Mouse (Mus musculus) neural tube, embryonic 11.5 days (tissue): ENCODE measurements around the gene Yap1. TPM values are rescaled to one million over a fixed set of nuclear protein-coding genes. Genes with fewer than 3 reads are reported as not detected.

Source experiments
- ATAC-seq: fragments of 200-750 bp; cut with Nextera tagmentation; 2 replicates; pipeline ENCODE4 v1.8.0; 2017; ENCODE audit warnings: moderate number of reproducible peaks, mild to moderate bottlenecking, moderate TSS enrichment, moderate library complexity; ENCODE audit not compliant: insufficient read depth, low FRiP score, low TSS enrichment
- DNase-seq: peaks from one replicate; pipeline ENCODE4 v3.0.0-alpha.2; 2015; ENCODE audit warnings: low spot score
- H3K27ac ChIP-seq: fragments of 300-500 bp; sonication (generic); 2 replicates; pipeline ENCODE4 v1.5.1; 2014; ENCODE audit warnings: low read depth, mild to moderate bottlenecking, low read length
- H3K27me3 ChIP-seq: fragments of 300-500 bp; sonication (generic); 2 replicates; pipeline ENCODE4 v1.6.1; 2014; ENCODE audit warnings: mild to moderate bottlenecking, low read length, mixed read lengths; ENCODE audit not compliant: control insufficient read depth, insufficient read depth
- H3K36me3 ChIP-seq: fragments of 300-500 bp; sonication (generic); 2 replicates; pipeline ENCODE4 v1.6.1; 2014; ENCODE audit warnings: mild to moderate bottlenecking, low read length, moderate library complexity, mixed read lengths; ENCODE audit not compliant: control insufficient read depth, insufficient read depth
- H3K4me1 ChIP-seq: fragments of 300-500 bp; sonication (generic); 2 replicates; pipeline ENCODE4 v1.6.1; 2014; ENCODE audit warnings: low read length, mixed read lengths; ENCODE audit not compliant: control insufficient read depth, insufficient read depth
- H3K4me2 ChIP-seq: fragments of 300-500 bp; sonication (generic); 2 replicates; pipeline ENCODE4 v1.6.1; 2014; ENCODE audit warnings: low read depth, mild to moderate bottlenecking, moderate library complexity
- H3K4me3 ChIP-seq: fragments of 300-500 bp; sonication (generic); 2 replicates; pipeline ENCODE4 v1.5.1; 2014; ENCODE audit warnings: low read depth, low read length
- H3K9ac ChIP-seq: fragments of 300-500 bp; sonication (generic); 2 replicates; pipeline ENCODE4 v1.6.1; 2014; ENCODE audit warnings: mild to moderate bottlenecking, low read length
- H3K9me3 ChIP-seq: fragments of 300-500 bp; sonication (generic); 2 replicates; pipeline ENCODE4 v1.6.1; 2016; ENCODE audit warnings: low read length; ENCODE audit not compliant: control insufficient read depth
- WGBS: fragments of 180-500 bp; shearing (Covaris S2); extraction: QIAGEN DNeasy Blood & Tissue Kit; methylation state at CpG from one replicate; pipeline ENCODE4 v1.1.7; 2014; 5-methylcytosine and 5-hydroxymethylcytosine counted together
- polyA plus RNA-seq: library from polyadenylated mRNA; unstranded; fragments of >200 nt; fragmentation: Nextera tagmentation; extraction: Ambion mirVana; gene quantifications from 2 replicates; pipeline ENCODE4 v1.2.1, GENCODE M21; 2014

The Yap1 gene
- polyA plus RNA-seq, 1 experiment from 2014 or later: 27.2 TPM

DNA sequence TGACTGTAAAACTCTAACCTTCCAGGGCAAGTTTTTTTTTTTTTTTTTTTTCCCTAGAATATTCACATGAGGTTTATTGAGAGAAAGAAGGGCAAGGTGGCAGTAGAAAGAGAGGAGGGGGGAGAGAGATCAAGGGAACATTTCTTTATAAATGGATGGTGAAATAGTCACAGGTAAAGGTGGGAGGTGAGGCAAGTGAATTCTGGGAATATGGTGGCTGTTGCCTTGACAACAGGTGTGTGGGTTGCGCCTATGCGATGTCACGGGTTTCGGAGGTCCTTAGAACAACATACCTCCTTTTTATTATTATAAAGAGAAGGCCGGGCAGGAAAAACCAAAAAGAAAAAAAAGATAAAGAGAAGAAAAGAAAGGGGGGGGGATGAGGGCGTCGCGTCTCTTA is 89.5 kb downstream of the Yap1 start:
- no peak for DNase-seq
- Histone ChIP-seq H3K36me3 (no peaks in the 10 kb centered on the region), H3K4me1 (no peaks in the 10 kb centered on the region), H3K4me2 (no peak overlapping the region), H3K4me3 (no peak overlapping the region), H3K27ac (no peak overlapping the region), H3K9ac (no peak overlapping the region), H3K27me3 (no peaks in the 10 kb centered on the region), H3K9me3 (no peaks in the 10 kb centered on the region)
- WGBS: 49% methylated on average over 8 of the region's 8 CpGs
- ATAC-seq: no peak

DNA sequence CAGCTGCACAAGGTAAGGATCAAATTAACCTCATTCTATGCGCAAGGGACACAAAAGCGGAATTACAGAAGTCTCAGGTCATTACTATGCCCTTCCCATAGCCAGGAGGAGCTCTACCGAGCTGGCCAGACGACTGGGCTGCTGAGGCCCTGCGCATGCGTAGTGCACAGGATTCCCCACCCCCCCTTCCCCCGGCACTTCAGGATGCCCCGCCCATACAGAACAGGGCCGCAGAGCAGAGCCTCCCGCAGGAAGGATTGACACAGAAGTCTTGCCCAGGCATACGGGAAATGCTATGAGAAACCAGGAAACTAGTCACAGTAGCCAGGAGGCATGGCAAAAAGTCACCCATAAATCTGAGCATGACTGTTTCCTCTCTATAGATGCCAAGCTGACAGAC is 89.9 kb downstream of the Yap1 start:
- Histone ChIP-seq H3K9me3 (no peaks in the 10 kb centered on the region), H3K4me1 (no peaks in the 10 kb centered on the region), H3K36me3 (no peaks in the 10 kb centered on the region), H3K9ac (no peak overlapping the region), H3K27me3 (no peaks in the 10 kb centered on the region), H3K27ac (no peak overlapping the region), H3K4me3 (no peak overlapping the region), H3K4me2 (peak overlapping the region; percentile 40)
- DNase-seq: peak; percentile 87
- peak; percentile 95 for ATAC-seq
- 5% methylated on average over 11 of the region's 11 CpGs for WGBS

DNA sequence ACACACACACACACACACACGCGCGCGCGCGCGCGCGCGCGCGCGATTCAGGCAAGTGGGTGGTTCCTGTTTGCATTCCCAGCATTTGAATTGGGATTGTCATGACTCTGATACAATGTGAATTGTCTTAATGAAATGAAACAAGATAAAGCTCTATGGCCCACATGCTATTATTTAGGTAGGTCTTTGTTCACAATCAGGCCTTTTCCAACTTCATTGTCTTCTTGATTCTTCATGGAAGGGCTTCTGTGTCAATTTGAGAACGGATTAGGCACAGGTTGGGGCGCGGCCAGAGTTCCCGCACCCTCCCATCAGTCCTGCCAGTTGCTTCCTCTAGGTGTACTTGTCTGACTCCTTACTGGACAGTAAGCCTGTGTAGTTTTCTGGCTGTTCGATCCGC is 90.4 kb downstream of the Yap1 start:
- Histone ChIP-seq H3K27ac (no peak overlapping the region), H3K36me3 (no peaks in the 10 kb centered on the region), H3K4me3 (no peak overlapping the region), H3K27me3 (no peaks in the 10 kb centered on the region), H3K4me1 (no peaks in the 10 kb centered on the region), H3K9ac (no peak overlapping the region), H3K9me3 (no peaks in the 10 kb centered on the region), H3K4me2 (peak overlapping the region; percentile 40)
- ATAC-seq (peak; percentile 42; the same call in 1 of the 2 replicates), DNase-seq (no peak)
- WGBS: 56% methylated on average over 19 of the region's 19 CpGs

DNA sequence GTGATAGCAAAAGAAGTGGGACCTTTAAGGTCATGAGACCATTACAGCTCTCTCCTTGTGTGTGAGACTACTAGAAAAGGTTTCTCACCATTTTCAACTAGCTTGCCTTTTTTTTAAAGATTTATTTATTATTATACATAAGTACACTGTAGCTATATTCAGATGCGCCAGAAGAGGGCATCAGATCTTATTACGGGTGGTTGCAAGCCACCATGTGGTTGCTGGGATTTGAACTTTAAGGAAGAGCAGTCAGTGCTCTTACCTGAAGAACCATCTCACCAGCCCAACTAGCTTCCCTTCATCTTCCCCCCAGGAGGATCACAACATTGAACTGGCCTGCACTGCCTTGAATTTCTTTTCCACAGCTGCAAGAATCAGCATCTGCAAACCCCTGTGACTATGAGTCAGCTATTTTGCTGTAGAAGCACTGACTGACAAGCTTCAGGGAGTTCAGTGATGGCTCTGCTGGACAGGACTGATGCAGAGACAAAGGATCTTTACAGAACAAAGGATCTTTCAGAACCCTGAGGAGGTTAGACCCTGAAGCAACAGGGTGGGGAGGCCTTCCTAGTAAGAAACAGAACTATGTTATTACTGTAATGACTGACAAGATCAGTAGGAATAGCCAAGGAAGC is 96.9 kb downstream of the Yap1 start:
- DNase-seq: no peak
- H3K4me2 ChIP-seq: no peak overlapping the region
- no peak overlapping the region for H3K9ac ChIP-seq
- H3K4me3 ChIP-seq: no peak overlapping the region
- WGBS: 83% methylated on average over 2 of the region's 2 CpGs
- no peaks in the 10 kb centered on the region for H3K27me3 ChIP-seq
- H3K9me3 ChIP-seq: no peaks in the 10 kb centered on the region
- H3K27ac ChIP-seq: no peak overlapping the region
- no peaks in the 10 kb centered on the region for H3K36me3 ChIP-seq
- no peak for ATAC-seq
- no peaks in the 10 kb centered on the region for H3K4me1 ChIP-seq

DNA sequence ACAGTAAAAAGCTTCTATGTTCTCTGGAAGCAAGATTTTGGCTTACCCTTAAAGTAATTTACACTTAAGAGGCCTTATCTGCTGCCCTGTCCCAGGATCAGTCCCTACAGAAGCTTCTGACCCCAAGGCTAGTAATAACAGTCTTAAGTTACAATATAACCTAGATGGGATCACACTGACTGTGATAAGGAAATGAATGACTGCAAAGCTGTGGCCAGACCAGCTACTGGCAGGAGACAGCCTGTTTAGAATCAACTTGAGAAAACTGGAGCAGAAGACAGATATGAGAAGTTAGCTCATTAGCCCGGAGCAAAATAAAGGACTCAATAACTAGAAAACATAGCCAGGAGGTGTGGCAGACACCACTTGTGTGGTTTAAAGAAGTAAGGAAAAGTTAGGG is 97.8 kb downstream of the Yap1 start:
- H3K4me3 ChIP-seq: no peak overlapping the region
- H3K27me3 ChIP-seq: no peaks in the 10 kb centered on the region
- WGBS: 90% methylated on average over 1 of the region's 1 CpGs
- no peak overlapping the region for H3K4me2 ChIP-seq
- DNase-seq: no peak
- H3K4me1 ChIP-seq: no peaks in the 10 kb centered on the region
- no peaks in the 10 kb centered on the region for H3K36me3 ChIP-seq
- no peak overlapping the region for H3K9ac ChIP-seq
- no peak overlapping the region for H3K27ac ChIP-seq
- H3K9me3 ChIP-seq: no peaks in the 10 kb centered on the region
- no peak for ATAC-seq

DNA sequence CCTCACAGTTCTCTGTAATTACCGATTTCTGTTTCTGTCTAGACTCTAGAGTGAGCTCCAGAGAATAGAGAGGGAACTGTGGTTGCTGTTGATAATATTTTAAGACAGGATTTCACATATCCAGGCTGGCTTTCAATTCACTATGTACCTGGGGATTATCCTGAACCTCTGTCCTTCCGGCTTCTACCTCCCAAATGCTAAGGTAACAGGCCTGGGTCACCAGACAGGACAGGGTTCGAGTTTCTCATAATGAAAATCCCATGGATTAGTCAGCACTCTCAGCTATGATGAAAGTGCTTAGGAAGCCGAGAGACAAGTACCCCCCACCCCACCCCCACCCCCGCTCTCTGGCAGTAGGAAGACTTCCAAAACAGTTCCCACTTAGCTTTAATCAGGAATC is 100.6 kb downstream of the Yap1 start:
- no peak for ATAC-seq
- 67% methylated on average over 5 of the region's 5 CpGs for WGBS
- Histone ChIP-seq H3K9ac (no peak overlapping the region), H3K4me1 (no peaks in the 10 kb centered on the region), H3K36me3 (no peaks in the 10 kb centered on the region), H3K9me3 (no peaks in the 10 kb centered on the region), H3K4me3 (no peak overlapping the region), H3K27ac (no peak overlapping the region), H3K27me3 (no peaks in the 10 kb centered on the region), H3K4me2 (no peak overlapping the region)
- no peak for DNase-seq

DNA sequence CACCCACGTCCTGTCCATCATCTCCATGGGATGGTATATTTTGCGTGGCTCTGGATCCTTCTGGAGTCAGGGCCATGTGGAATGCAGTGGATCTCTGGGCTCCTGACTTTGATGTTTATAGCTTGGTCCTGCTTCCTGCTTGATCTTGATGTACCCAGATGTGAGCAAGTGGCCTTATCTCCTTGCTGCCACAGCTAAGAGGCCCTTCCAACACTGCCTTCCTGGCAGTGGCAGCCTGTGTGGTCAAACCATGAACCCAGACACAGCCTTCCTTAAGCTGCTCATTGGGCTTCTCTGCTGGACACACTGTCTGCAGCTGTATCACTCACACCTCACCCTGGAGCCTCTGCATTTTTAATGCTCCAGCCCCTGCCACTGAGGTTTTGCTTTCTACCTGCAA is 101.1 kb downstream of the Yap1 start:
- H3K4me1 ChIP-seq: no peaks in the 10 kb centered on the region
- H3K4me3 ChIP-seq: no peak overlapping the region
- ATAC-seq (no peak), DNase-seq (no peak)
- H3K9me3 ChIP-seq: no peaks in the 10 kb centered on the region
- no peak overlapping the region for H3K4me2 ChIP-seq
- H3K9ac ChIP-seq: no peak overlapping the region
- no peaks in the 10 kb centered on the region for H3K36me3 ChIP-seq
- 72% methylated on average over 2 of the region's 2 CpGs for WGBS
- no peaks in the 10 kb centered on the region for H3K27me3 ChIP-seq
- no peak overlapping the region for H3K27ac ChIP-seq

DNA sequence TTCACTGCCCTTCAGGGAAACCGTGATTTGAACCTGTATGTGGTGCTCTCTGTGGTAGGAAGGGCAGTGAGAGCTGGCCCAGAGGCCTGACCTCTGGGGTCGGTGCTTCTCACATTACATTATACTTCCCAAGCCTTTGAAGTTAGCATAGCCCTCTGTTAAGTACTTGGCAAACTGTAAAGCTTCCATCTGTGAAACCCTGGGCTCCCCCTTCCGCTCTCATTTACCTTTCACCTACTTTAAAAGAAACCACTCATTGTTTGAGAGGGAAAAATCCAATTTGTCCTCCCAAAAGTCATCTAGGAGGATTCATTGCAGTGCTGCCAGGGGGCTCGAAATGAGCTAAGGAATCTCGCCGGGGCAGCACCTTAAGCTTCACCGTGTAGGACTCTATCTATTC is 102.1 kb downstream of the Yap1 start:
- H3K4me1 ChIP-seq: no peaks in the 10 kb centered on the region
- H3K27me3 ChIP-seq: no peaks in the 10 kb centered on the region
- H3K9ac ChIP-seq: no peak overlapping the region
- no peaks in the 10 kb centered on the region for H3K9me3 ChIP-seq
- no peaks in the 10 kb centered on the region for H3K36me3 ChIP-seq
- no peak overlapping the region for H3K4me2 ChIP-seq
- DNase-seq (peak; percentile 31), ATAC-seq (no peak)
- H3K27ac ChIP-seq: no peak overlapping the region
- no peak overlapping the region for H3K4me3 ChIP-seq
- 21% methylated on average over 7 of the region's 7 CpGs for WGBS

DNA sequence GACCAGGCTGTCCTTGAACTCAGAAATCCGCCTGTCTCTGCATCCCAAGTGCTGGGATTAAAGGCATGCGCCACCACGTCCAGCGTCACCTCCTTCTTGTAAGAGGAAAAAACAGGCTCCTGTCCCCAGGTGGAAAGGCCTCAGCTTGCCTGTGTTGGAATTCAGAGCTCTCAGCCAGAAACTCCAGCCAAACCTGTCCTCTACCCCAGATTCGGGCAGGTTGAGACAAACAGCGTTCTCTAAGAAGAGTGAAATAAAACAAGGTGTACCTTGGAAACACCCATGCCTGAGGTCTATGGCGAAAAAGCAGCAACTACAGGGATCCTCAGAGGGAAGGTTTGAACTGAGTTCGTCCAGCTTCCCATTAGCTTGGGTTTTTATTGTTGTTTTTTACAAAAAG is 103.4 kb downstream of the Yap1 start:
- 90% methylated on average over 8 of the region's 8 CpGs for WGBS
- Histone ChIP-seq H3K4me2 (no peak overlapping the region), H3K36me3 (no peaks in the 10 kb centered on the region), H3K9ac (no peak overlapping the region), H3K27ac (no peak overlapping the region), H3K4me3 (no peak overlapping the region), H3K9me3 (no peaks in the 10 kb centered on the region), H3K27me3 (no peaks in the 10 kb centered on the region), H3K4me1 (no peaks in the 10 kb centered on the region)
- DNase-seq (no peak), ATAC-seq (no peak)
